Mouse (Mus musculus) lung, embryonic 14.5 days (tissue): ENCODE measurements at regions not wholly inside any gene's neighbourhood (a gene's known extent, or its start where the extent isn't known, plus 50 kb on each side); places are given as distances from the start of the nearest gene placed in this dataset.

Source experiments
- ATAC-seq: fragments of 200-750 bp; cut with Nextera tagmentation; 2 replicates; pipeline ENCODE4 v1.8.0; 2017; ENCODE audit warnings: mild to moderate bottlenecking, moderate TSS enrichment, moderate library complexity; ENCODE audit not compliant: insufficient read depth
- DNase-seq: peaks from one replicate; pipeline ENCODE4 v3.0.0-alpha.2; 2015
- H3K27ac ChIP-seq: fragments of 300-500 bp; sonication (generic); 2 replicates; pipeline ENCODE4 v1.5.1; 2014; ENCODE audit warnings: low read depth, mild to moderate bottlenecking, moderate library complexity
- H3K27me3 ChIP-seq: fragments of 300-500 bp; sonication (generic); 2 replicates; pipeline ENCODE4 v1.6.1; 2014; ENCODE audit warnings: low read length, control low read depth; ENCODE audit not compliant: insufficient read depth
- H3K36me3 ChIP-seq: fragments of 300-500 bp; sonication (generic); 2 replicates; pipeline ENCODE4 v1.6.1; 2014; ENCODE audit warnings: control low read depth; ENCODE audit not compliant: insufficient read depth
- H3K4me1 ChIP-seq: fragments of 300-500 bp; sonication (generic); 2 replicates; pipeline ENCODE4 v1.6.1; 2014; ENCODE audit warnings: antibody characterized with exemption, control low read depth; ENCODE audit not compliant: insufficient read depth
- H3K4me2 ChIP-seq: fragments of 300-500 bp; sonication (generic); 2 replicates; pipeline ENCODE4 v1.6.1; 2014; ENCODE audit warnings: mild to moderate bottlenecking
- H3K4me3 ChIP-seq: fragments of 300-500 bp; sonication (generic); 2 replicates; pipeline ENCODE4 v1.5.1; 2014; ENCODE audit warnings: low read depth, low read length
- H3K9ac ChIP-seq: fragments of 300-500 bp; sonication (generic); 2 replicates; pipeline ENCODE4 v1.6.1; 2014
- H3K9me3 ChIP-seq: fragments of 300-500 bp; sonication (generic); 2 replicates; pipeline ENCODE4 v1.6.1; 2016; ENCODE audit warnings: low read depth, low read length, control low read depth
- CTCF ChIP-seq: IDR thresholded peaks from 2 replicates; pipeline ENCODE4 v1.5.1; 2016; ENCODE audit warnings: antibody characterized with exemption, low read depth
- WGBS: fragments of 180-500 bp; shearing (Covaris S2); extraction: QIAGEN DNeasy Blood & Tissue Kit; methylation state at CpG from one replicate; pipeline ENCODE4 v1.1.7; 2014; 5-methylcytosine and 5-hydroxymethylcytosine counted together

GRCm38 (mm10) chr3:41182036-41182899 is 99.4 kb upstream of the Pgrmc2 start:
- no peaks in the 10 kb centered on the region for H3K4me1 ChIP-seq
- no peak overlapping the region for H3K4me2 ChIP-seq
- ATAC-seq, result peak; percentile 82
- peak; percentile 93 for TF ChIP-seq CTCF
- no peaks in the 10 kb centered on the region for H3K36me3 ChIP-seq
- H3K4me3 ChIP-seq, result no peak overlapping the region
- H3K9ac ChIP-seq, result no peak overlapping the region
- H3K27me3 ChIP-seq, result no peaks in the 10 kb centered on the region
- H3K9me3 ChIP-seq, result no peaks in the 10 kb centered on the region
- 43% methylated on average over 15 of the region's 15 CpGs for WGBS
- no peak overlapping the region for H3K27ac ChIP-seq
- peak; percentile 94 for DNase-seq

GRCm38 (mm10) chr3:41181438-41181837 is 98.6 kb upstream of the Pgrmc2 start:
- WGBS, result 60% methylated on average over 11 of the region's 11 CpGs

GRCm38 (mm10) chr3:41180911-41181310 is 98.1 kb upstream of the Pgrmc2 start:
- no peak overlapping the region for H3K9ac ChIP-seq
- H3K4me3 ChIP-seq, result no peak overlapping the region
- H3K9me3 ChIP-seq, result no peaks in the 10 kb centered on the region
- WGBS, result 66% methylated on average over 7 of the region's 7 CpGs
- ATAC-seq, result peak; percentile 7; the same call in 1 of the 2 replicates
- H3K36me3 ChIP-seq, result no peaks in the 10 kb centered on the region
- no peak overlapping the region for H3K27ac ChIP-seq
- H3K27me3 ChIP-seq, result no peaks in the 10 kb centered on the region
- TF ChIP-seq CTCF, result no peak
- no peak for DNase-seq
- H3K4me1 ChIP-seq, result no peaks in the 10 kb centered on the region
- H3K4me2 ChIP-seq, result no peak overlapping the region

More at GRCm38 (mm10) chr3:41181438-41181837, 98.6 kb upstream of the Pgrmc2 start:
- no peaks in the 10 kb centered on the region for H3K4me1 ChIP-seq
- H3K4me2 ChIP-seq, result no peak overlapping the region
- H3K4me3 ChIP-seq, result no peak overlapping the region
- H3K36me3 ChIP-seq, result no peaks in the 10 kb centered on the region
- no peak overlapping the region for H3K9ac ChIP-seq
- peak; percentile 13; the same call in 1 of the 2 replicates for ATAC-seq
- no peaks in the 10 kb centered on the region for H3K27me3 ChIP-seq
- no peak overlapping the region for H3K27ac ChIP-seq
- TF ChIP-seq CTCF, result no peak
- H3K9me3 ChIP-seq, result no peaks in the 10 kb centered on the region
- DNase-seq, result no peak

GRCm38 (mm10) chr3:41179037-41179880 is 96.4 kb upstream of the Pgrmc2 start:
- H3K27ac ChIP-seq, result no peak overlapping the region
- no peak overlapping the region for H3K4me3 ChIP-seq
- no peaks in the 10 kb centered on the region for H3K4me1 ChIP-seq
- no peaks in the 10 kb centered on the region for H3K36me3 ChIP-seq
- no peaks in the 10 kb centered on the region for H3K9me3 ChIP-seq
- TF ChIP-seq CTCF, result no peak
- no peaks in the 10 kb centered on the region for H3K27me3 ChIP-seq
- ATAC-seq (no peak), DNase-seq (no peak)
- H3K4me2 ChIP-seq, result no peak overlapping the region
- 61% methylated on average over 4 of the region's 4 CpGs for WGBS
- H3K9ac ChIP-seq, result no peak overlapping the region

GRCm38 (mm10) chr3:41177124-41177523 is 94.3 kb upstream of the Pgrmc2 start:
- no peak for TF ChIP-seq CTCF
- Histone ChIP-seq H3K9me3 (no peaks in the 10 kb centered on the region), H3K4me2 (no peak overlapping the region), H3K36me3 (no peaks in the 10 kb centered on the region), H3K4me3 (no peak overlapping the region), H3K9ac (no peak overlapping the region), H3K27me3 (no peaks in the 10 kb centered on the region), H3K27ac (no peak overlapping the region), H3K4me1 (0 out of 2 replicates have a peak, but pooled peaks cover 3% of the 10 kb centered on the region)
- DNase-seq, result no peak
- no peak for ATAC-seq

GRCm38 (mm10) chr3:41175356-41175755 is 92.5 kb upstream of the Pgrmc2 start:
- Histone ChIP-seq H3K4me3 (no peak overlapping the region), H3K9ac (no peak overlapping the region), H3K36me3 (no peaks in the 10 kb centered on the region), H3K4me1 (0 out of 2 replicates have a peak, but pooled peaks cover 3% of the 10 kb centered on the region), H3K27ac (no peak overlapping the region), H3K4me2 (no peak overlapping the region), H3K27me3 (no peaks in the 10 kb centered on the region), H3K9me3 (no peaks in the 10 kb centered on the region)
- ATAC-seq (no peak), DNase-seq (no peak)
- WGBS, result 71% methylated on average over 3 of the region's 3 CpGs
- no peak for TF ChIP-seq CTCF

- no peaks in the 10 kb centered on the region for H3K36me3 ChIP-seq
- H3K27ac ChIP-seq, result no peak overlapping the region
- no peak for TF ChIP-seq CTCF
- 53% methylated on average over 6 of the region's 6 CpGs for WGBS
- no peak overlapping the region for H3K4me2 ChIP-seq
- H3K9me3 ChIP-seq, result no peaks in the 10 kb centered on the region
- no peaks in the 10 kb centered on the region for H3K27me3 ChIP-seq
- ATAC-seq (no peak; the same call in 1 of the 2 replicates), DNase-seq (no peak)
- H3K9ac ChIP-seq, result no peak overlapping the region
- H3K4me3 ChIP-seq, result no peak overlapping the region
- H3K4me1 ChIP-seq, result 0 out of 2 replicates have a peak, but pooled peaks cover 3% of the 10 kb centered on the region
Observed at GRCm38 (mm10) chr3:41173561-41173960, 90.7 kb upstream of the Pgrmc2 start.
